Mouse (Mus musculus) cortical plate, adult 2 months (tissue): ENCODE measurements at regions not wholly inside any gene's neighbourhood (a gene's known extent, or its start where the extent isn't known, plus 50 kb on each side); places are given as distances from the start of the nearest gene placed in this dataset.

Experiments
- CTCF ChIP-seq: fragments of 200-500 bp; IDR thresholded peaks from 2 replicates; pipeline ENCODE4 v1.5.1; 2011; ENCODE audit warnings: mild to moderate bottlenecking, control low read depth, low read length; ENCODE audit not compliant: insufficient read depth; ENCODE audit errors: extremely low read depth
- POLR2A ChIP-seq: fragments of 200-500 bp; IDR thresholded peaks from 2 replicates; pipeline ENCODE4 v1.6.1; 2011; ENCODE audit warnings: mild to moderate bottlenecking, low read length, control low read depth; ENCODE audit not compliant: insufficient read depth; ENCODE audit errors: extremely low read depth

- TF ChIP-seq CTCF (no peak), POLR2A (no peak)
Measured at GRCm38 (mm10) chr13:63985590-63985989, 103.4 kb downstream of the Hsd17b3 start.
